Mouse (Mus musculus): ENCODE measurements around the gene Tcf7l2. TPM values are rescaled to one million over a fixed set of nuclear protein-coding genes. Genes with fewer than 3 reads are reported as not detected.

The Tcf7l2 gene
- polyA plus RNA-seq, 1 experiment: 10.5 TPM

- Histone ChIP-seq H3K27ac (ENCODE audit: control insufficient read depth, insufficient read depth, low read depth, low read length, poor library complexity) (no peak overlapping the region), H3K4me1 (ENCODE audit: control insufficient read depth, insufficient read depth, low read length) (no peaks in the 10 kb centered on the region; the same call in 1 of the 2 replicates), H3K4me3 (replicated peaks; ENCODE audit: control insufficient read depth, low read depth, low read length) (no peak overlapping the region)
- WGBS: 88% methylated on average over 15 of the region's 15 CpGs
- TF ChIP-seq POLR2A (IDR thresholded peaks at IDR 0.05; ENCODE audit: borderline replicate concordance, control insufficient read depth, low read depth, low read length): no peak
- TF ChIP-seq CTCF (IDR thresholded peaks at IDR 0.05; ENCODE audit: control insufficient read depth, insufficient read depth, low read length): no peak
Observed at GRCm38 (mm10) chr19:55815010-55815790, 73.6 kb downstream of the Tcf7l2 start.

- no peak for TF ChIP-seq CTCF (IDR thresholded peaks at IDR 0.05; ENCODE audit: control insufficient read depth, insufficient read depth, low read length)
- TF ChIP-seq POLR2A (IDR thresholded peaks at IDR 0.05; ENCODE audit: borderline replicate concordance, control insufficient read depth, low read depth, low read length): no peak
- WGBS: 79% methylated on average over 7 of the region's 7 CpGs
- peaks cover 3% of the 10 kb centered on the region; the same call in 1 of the 2 replicates for H3K4me1 ChIP-seq (ENCODE audit: control insufficient read depth, insufficient read depth, low read length)
- no peak overlapping the region for H3K4me3 ChIP-seq (replicated peaks; ENCODE audit: control insufficient read depth, low read depth, low read length)
- H3K27ac ChIP-seq (ENCODE audit: control insufficient read depth, insufficient read depth, low read depth, low read length, poor library complexity): no peak overlapping the region
Observed at GRCm38 (mm10) chr19:55816974-55817373, 75.4 kb downstream of the Tcf7l2 start.

GRCm38 (mm10) chr19:55820202-55820601 lies 78.6 kb downstream of the Tcf7l2 start:
- TF ChIP-seq CTCF (IDR thresholded peaks at IDR 0.05; ENCODE audit: control insufficient read depth, insufficient read depth, low read length) (no peak), POLR2A (IDR thresholded peaks at IDR 0.05; ENCODE audit: borderline replicate concordance, control insufficient read depth, low read depth, low read length) (no peak)
- Histone ChIP-seq H3K4me3 (replicated peaks; ENCODE audit: control insufficient read depth, low read depth, low read length) (no peak overlapping the region), H3K27ac (ENCODE audit: control insufficient read depth, insufficient read depth, low read depth, low read length, poor library complexity) (no peak overlapping the region), H3K4me1 (ENCODE audit: control insufficient read depth, insufficient read depth, low read length) (peaks cover 3% of the 10 kb centered on the region; the same call in 1 of the 2 replicates)
- WGBS: 54% methylated on average over 7 of the region's 7 CpGs

- H3K4me3 ChIP-seq (replicated peaks; ENCODE audit: control insufficient read depth, low read depth, low read length): no peak overlapping the region
- no peak for TF ChIP-seq CTCF (IDR thresholded peaks at IDR 0.05; ENCODE audit: control insufficient read depth, insufficient read depth, low read length)
- no peak for TF ChIP-seq POLR2A (IDR thresholded peaks at IDR 0.05; ENCODE audit: borderline replicate concordance, control insufficient read depth, low read depth, low read length)
- WGBS: 65% methylated on average over 8 of the region's 8 CpGs
Observed at GRCm38 (mm10) chr19:55825001-55825827, 83.6 kb downstream of the Tcf7l2 start.

GRCm38 (mm10) chr19:55825951-55826507 lies 84.4 kb downstream of the Tcf7l2 start:
- H3K4me3 ChIP-seq (replicated peaks; ENCODE audit: control insufficient read depth, low read depth, low read length): no peak overlapping the region
- H3K4me1 ChIP-seq (ENCODE audit: control insufficient read depth, insufficient read depth, low read length): peaks cover 2% of the 10 kb centered on the region
- no peak for TF ChIP-seq POLR2A (IDR thresholded peaks at IDR 0.05; ENCODE audit: borderline replicate concordance, control insufficient read depth, low read depth, low read length)
- TF ChIP-seq CTCF (IDR thresholded peaks at IDR 0.05; ENCODE audit: control insufficient read depth, insufficient read depth, low read length): no peak
- no peak overlapping the region for H3K27ac ChIP-seq (ENCODE audit: control insufficient read depth, insufficient read depth, low read depth, low read length, poor library complexity)
- WGBS: 78% methylated on average over 10 of the region's 10 CpGs

More at GRCm38 (mm10) chr19:55825001-55825827, 83.6 kb downstream of the Tcf7l2 start:
- H3K27ac ChIP-seq (ENCODE audit: control insufficient read depth, insufficient read depth, low read depth, low read length, poor library complexity): no peak overlapping the region
- H3K4me1 ChIP-seq (ENCODE audit: control insufficient read depth, insufficient read depth, low read length): peaks cover 4% of the 10 kb centered on the region

- WGBS: 29% methylated on average over 13 of the region's 13 CpGs
- peaks cover 2% of the 10 kb centered on the region for H3K4me1 ChIP-seq (ENCODE audit: control insufficient read depth, insufficient read depth, low read length)
- TF ChIP-seq POLR2A (IDR thresholded peaks at IDR 0.05; ENCODE audit: borderline replicate concordance, control insufficient read depth, low read depth, low read length): no peak
- no peak for TF ChIP-seq CTCF (IDR thresholded peaks at IDR 0.05; ENCODE audit: control insufficient read depth, insufficient read depth, low read length)
- H3K4me3 ChIP-seq (replicated peaks; ENCODE audit: control insufficient read depth, low read depth, low read length): no peak overlapping the region
- H3K27ac ChIP-seq (ENCODE audit: control insufficient read depth, insufficient read depth, low read depth, low read length, poor library complexity): no peak overlapping the region
Observed at GRCm38 (mm10) chr19:55827613-55828259, 86.1 kb downstream of the Tcf7l2 start.

GRCm38 (mm10) chr19:55830976-55831559 lies 89.4 kb downstream of the Tcf7l2 start:
- TF ChIP-seq POLR2A (IDR thresholded peaks at IDR 0.05; ENCODE audit: borderline replicate concordance, control insufficient read depth, low read depth, low read length): no peak
- TF ChIP-seq CTCF (IDR thresholded peaks at IDR 0.05; ENCODE audit: control insufficient read depth, insufficient read depth, low read length): no peak
- Histone ChIP-seq H3K4me3 (replicated peaks; ENCODE audit: control insufficient read depth, low read depth, low read length) (no peak overlapping the region), H3K27ac (ENCODE audit: control insufficient read depth, insufficient read depth, low read depth, low read length, poor library complexity) (no peak overlapping the region), H3K4me1 (ENCODE audit: control insufficient read depth, insufficient read depth, low read length) (peaks cover 2% of the 10 kb centered on the region)
- 70% methylated on average over 9 of the region's 9 CpGs for WGBS

Measured in bone marrow, adult 2 months (tissue).